Comparison of ENCODE assay signal across 8 mouse cellular contexts in the genomic region with DNA sequence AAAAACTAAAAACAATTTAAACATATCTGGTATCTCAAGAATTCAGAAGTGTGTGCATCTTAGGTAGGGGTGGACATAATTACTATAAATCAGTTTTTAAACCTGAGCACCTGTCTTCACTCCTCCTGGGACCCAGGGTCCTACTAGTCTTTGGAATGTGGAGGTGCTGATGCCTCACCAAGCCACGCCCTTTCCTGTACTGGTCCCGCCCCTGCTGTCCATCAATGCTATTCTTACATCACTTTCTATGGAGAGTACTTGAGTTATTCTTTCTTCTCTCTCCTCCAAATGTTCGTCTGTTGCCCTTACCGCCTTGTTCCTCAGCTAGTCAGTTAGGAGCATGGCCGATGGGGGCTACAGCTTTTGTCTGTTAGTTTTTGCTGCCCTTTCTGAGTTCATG. TPM values are rescaled to one million over a fixed set of nuclear protein-coding genes. Genes with fewer than 3 reads are reported as not detected.
A peak's percentile ranks its signal among the peaks of the same experiment; 100 is the strongest.
DNase-seq lines count a peak whose midpoint lies in the region; ATAC-seq lines count a peak whose summit lies in the region.

No protein-coding gene starts in this region.

- WGBS in forebrain, embryonic 14.5 days: 37% methylated on average over 5 of the region's 5 CpGs
- 27% methylated on average over 5 of the region's 5 CpGs for WGBS in forebrain, embryonic 13.5 days
- 42% methylated on average over 5 of the region's 5 CpGs for WGBS in neural tube, embryonic 15.5 days

- no peaks in the 10 kb centered on the region for H3K27me3 ChIP-seq in forebrain, embryonic 14.5 days (replicated peaks; ENCODE audit: control insufficient read depth, insufficient read depth, low read length)
- no peaks in the 10 kb centered on the region for H3K27me3 ChIP-seq in forebrain, embryonic 13.5 days
- peaks cover 3% of the 10 kb centered on the region; the same call in 1 of the 2 replicates for H3K27me3 ChIP-seq in neural tube, embryonic 15.5 days (replicated peaks)

- peak; percentile 29 for DNase-seq in forebrain, embryonic 14.5 days (ENCODE audit: low spot score)
- DNase-seq in neural tube, embryonic 10.5 days (ENCODE audit: extremely low spot score, low spot score): no peak
- peak; percentile 16 for DNase-seq in c-Kit-positive CD71-positive TER-119-negative erythroid progenitor cells, embryonic 14.5 days (ENCODE audit: low read depth)
- peak; percentile 60 for DNase-seq in kidney, postnatal 10 days
- DNase-seq in naive thymus-derived CD4-positive, alpha-beta T cell, adult 2 months (ENCODE audit: low read depth): peak; percentile 51
- DNase-seq in ovary, adult 18-20 months (ENCODE audit: low spot score): no peak

- peaks cover 3% of the 10 kb centered on the region; the same call in 1 of the 2 replicates for H3K4me1 ChIP-seq in forebrain, embryonic 14.5 days (ENCODE audit: control insufficient read depth, insufficient read depth, low read length)
- 0 out of 2 replicates have a peak, but pooled peaks cover 2% of the 10 kb centered on the region for H3K4me1 ChIP-seq in forebrain, embryonic 13.5 days
- peaks cover 9% of the 10 kb centered on the region for H3K4me1 ChIP-seq in neural tube, embryonic 15.5 days

- H3K9ac ChIP-seq in forebrain, embryonic 14.5 days (ENCODE audit: low read length): no peak overlapping the region
- no peak overlapping the region for H3K9ac ChIP-seq in forebrain, embryonic 13.5 days
- no peak overlapping the region for H3K9ac ChIP-seq in neural tube, embryonic 15.5 days (replicated peaks)

- no peak overlapping the region for H3K4me3 ChIP-seq in forebrain, embryonic 14.5 days (ENCODE audit: low read depth, low read length)
- H3K4me3 ChIP-seq in forebrain, embryonic 13.5 days: no peak overlapping the region
- no peak overlapping the region for H3K4me3 ChIP-seq in neural tube, embryonic 15.5 days (replicated peaks)

- no peaks in the 10 kb centered on the region for H3K36me3 ChIP-seq in forebrain, embryonic 14.5 days (ENCODE audit: control insufficient read depth, insufficient read depth, low read length)
- H3K36me3 ChIP-seq in forebrain, embryonic 13.5 days (ENCODE audit: poor library complexity, severe bottlenecking): no peaks in the 10 kb centered on the region
- no peaks in the 10 kb centered on the region for H3K36me3 ChIP-seq in neural tube, embryonic 15.5 days

- no peak overlapping the region for H3K4me2 ChIP-seq in forebrain, embryonic 14.5 days (ENCODE audit: low read length)
- no peak overlapping the region for H3K4me2 ChIP-seq in forebrain, embryonic 13.5 days
- peak overlapping the region; percentile 74 for H3K4me2 ChIP-seq in neural tube, embryonic 15.5 days

- H3K9me3 ChIP-seq in forebrain, embryonic 14.5 days (replicated peaks; ENCODE audit: control insufficient read depth, low read length): no peaks in the 10 kb centered on the region
- H3K9me3 ChIP-seq in forebrain, embryonic 13.5 days (replicated peaks): no peaks in the 10 kb centered on the region
- H3K9me3 ChIP-seq in neural tube, embryonic 15.5 days (replicated peaks): no peaks in the 10 kb centered on the region

- no peak overlapping the region for H3K27ac ChIP-seq in forebrain, embryonic 14.5 days (ENCODE audit: low read depth, low read length)
- no peak overlapping the region for H3K27ac ChIP-seq in forebrain, embryonic 13.5 days
- no peak overlapping the region for H3K27ac ChIP-seq in neural tube, embryonic 15.5 days (replicated peaks)

- ATAC-seq in forebrain, embryonic 14.5 days: no peak
- no peak for ATAC-seq in forebrain, embryonic 13.5 days
- ATAC-seq in neural tube, embryonic 15.5 days (ENCODE audit: low FRiP score): no peak

RNA-seq across cellular contexts. Expression of a gene that starts 7.1 kb away (rescaled TPM):
- polyA plus RNA-seq in forebrain, embryonic 14.5 days (2014; fragmentation: Nextera tagmentation; extraction: Ambion mirVana): not detected in 2 replicates
- polyA plus RNA-seq in forebrain, embryonic 13.5 days (2015; fragmentation: Nextera tagmentation; extraction: Ambion mirVana): 0.06 TPM in 1 of 2 replicates, not detected in the other
- polyA plus RNA-seq in neural tube, embryonic 15.5 days (2015; fragmentation: Nextera tagmentation; extraction: Ambion mirVana): 0.22 TPM in 1 of 2 replicates, not detected in the other

RNA-seq across cellular contexts. Expression of a gene that starts 9.9 kb away (rescaled TPM):
- polyA plus RNA-seq in forebrain, embryonic 14.5 days (2014; fragmentation: Nextera tagmentation; extraction: Ambion mirVana): not detected in 2 replicates
- not detected in 2 replicates for polyA plus RNA-seq in forebrain, embryonic 13.5 days (2015; fragmentation: Nextera tagmentation; extraction: Ambion mirVana)
- not detected in 2 replicates for polyA plus RNA-seq in neural tube, embryonic 15.5 days (2015; fragmentation: Nextera tagmentation; extraction: Ambion mirVana)

RNA-seq across cellular contexts. Expression of a gene that starts 31.0 kb away (rescaled TPM):
- 9.3 and 11.5 TPM in 2 replicates for polyA plus RNA-seq in forebrain, embryonic 14.5 days (2014; fragmentation: Nextera tagmentation; extraction: Ambion mirVana)
- polyA plus RNA-seq in forebrain, embryonic 13.5 days (2015; fragmentation: Nextera tagmentation; extraction: Ambion mirVana): 12.7 and 17.0 TPM in 2 replicates
- 12.8 and 17.9 TPM in 2 replicates for polyA plus RNA-seq in neural tube, embryonic 15.5 days (2015; fragmentation: Nextera tagmentation; extraction: Ambion mirVana)

RNA-seq across cellular contexts. Expression of a gene that starts 35.0 kb away (rescaled TPM):
- 0.51 TPM in 1 of 2 replicates, not detected in the other for polyA plus RNA-seq in forebrain, embryonic 14.5 days (2014; fragmentation: Nextera tagmentation; extraction: Ambion mirVana)
- polyA plus RNA-seq in forebrain, embryonic 13.5 days (2015; fragmentation: Nextera tagmentation; extraction: Ambion mirVana): not detected in 2 replicates
- polyA plus RNA-seq in neural tube, embryonic 15.5 days (2015; fragmentation: Nextera tagmentation; extraction: Ambion mirVana): 0.40 TPM in 1 of 2 replicates, not detected in the other

RNA-seq across cellular contexts. Expression of a gene that starts 37.2 kb away (rescaled TPM):
- 36.9 and 38.2 TPM in 2 replicates for polyA plus RNA-seq in forebrain, embryonic 14.5 days (2014; fragmentation: Nextera tagmentation; extraction: Ambion mirVana)
- 36.3 and 42.6 TPM in 2 replicates for polyA plus RNA-seq in forebrain, embryonic 13.5 days (2015; fragmentation: Nextera tagmentation; extraction: Ambion mirVana)
- polyA plus RNA-seq in neural tube, embryonic 15.5 days (2015; fragmentation: Nextera tagmentation; extraction: Ambion mirVana): 24.1 and 30.7 TPM in 2 replicates

Comparison
In these comparisons a context has a peak if more than half of its experiments do, and no peak if none do; other contexts are left out.
1. DNase-seq: peak in forebrain, embryonic 14.5 days (single experiment), c-Kit-positive CD71-positive TER-119-negative erythroid progenitor cells, embryonic 14.5 days (single experiment), kidney, postnatal 10 days (single experiment) and naive thymus-derived CD4-positive, alpha-beta T cell, adult 2 months (single experiment); none in neural tube, embryonic 10.5 days (single experiment) and ovary, adult 18-20 months (single experiment).